Mouse (Mus musculus) cerebellum, postnatal 36 days (tissue): Measurements from ENCODE around the gene Gm11084.

Experiments
- DNase-seq, 2 experiments: peaks; one replicate each; pipeline ENCODE4 v3.0.0; 2021 to 2022; ENCODE audit warnings: mixed read lengths in 2 of 2

Gene Gm11084

DNA sequence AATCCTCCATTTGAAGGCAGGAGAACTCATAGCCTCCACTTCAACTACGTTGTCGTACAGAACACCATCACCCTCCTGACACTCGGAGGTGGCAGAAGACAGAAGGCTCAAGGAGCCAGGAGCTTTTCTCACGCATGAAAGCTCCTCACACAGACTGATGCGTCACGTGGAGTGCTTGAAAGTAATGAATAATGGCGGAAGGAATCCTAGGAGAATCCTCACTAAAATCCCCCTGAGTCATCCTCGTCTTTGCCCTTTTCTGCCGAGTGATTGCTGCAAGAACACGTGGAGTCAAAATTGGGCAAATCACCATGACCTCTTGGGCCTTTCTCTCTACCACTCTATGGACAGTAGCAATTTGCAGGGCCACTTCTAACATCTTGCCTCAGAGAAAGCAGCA is 61.5 kb downstream of the Gm11084 start:
- no peak for DNase-seq
